Mouse (Mus musculus) forebrain, embryonic 10.5 days (tissue): Measurements from ENCODE around the gene Brd3. TPM values are rescaled to one million over a fixed set of nuclear protein-coding genes. Genes with fewer than 3 reads are reported as not detected.
"Not testable (repeated sequence)": the region's sequence is repeated elsewhere in the genome, so short reads cannot be mapped to it uniquely, and the experiment has no call there.

Source experiments
- DNase-seq: peaks from one replicate; pipeline ENCODE4 v3.0.0-alpha.2; 2017; ENCODE audit warnings: low spot score; ENCODE audit errors: extremely low spot score
- H3K27ac ChIP-seq: fragments of 300-500 bp; sonication (generic); 2 replicates; pipeline ENCODE4 v1.5.1; 2016; ENCODE audit warnings: mild to moderate bottlenecking
- H3K27me3 ChIP-seq: fragments of 300-500 bp; sonication (generic); 2 replicates; pipeline ENCODE4 v1.6.1; 2016; ENCODE audit warnings: mild to moderate bottlenecking; ENCODE audit not compliant: poor library complexity, severe bottlenecking
- H3K36me3 ChIP-seq: fragments of 300-500 bp; sonication (generic); replicated peaks from 2 replicates; pipeline ENCODE4 v1.6.1; 2016; ENCODE audit warnings: mild to moderate bottlenecking, moderate library complexity
- H3K4me1 ChIP-seq: fragments of 300-500 bp; sonication (generic); 2 replicates; pipeline ENCODE4 v1.6.1; 2016
- H3K4me3 ChIP-seq: fragments of 300-500 bp; sonication (generic); 2 replicates; pipeline ENCODE4 v1.5.1; 2016; ENCODE audit warnings: mild to moderate bottlenecking, moderate library complexity
- H3K9me3 ChIP-seq: fragments of 300-500 bp; sonication (generic); 2 replicates; pipeline ENCODE4 v1.6.1; 2016; ENCODE audit warnings: mild to moderate bottlenecking, moderate library complexity
- WGBS: fragments of 180-500 bp; shearing (Covaris S2); methylation state at CpG from one replicate; pipeline ENCODE4 v1.1.7; 2016; 5-methylcytosine and 5-hydroxymethylcytosine counted together
- polyA plus RNA-seq: library from polyadenylated mRNA; unstranded; fragments of >200 nt; fragmentation: Nextera tagmentation; extraction: Ambion mirVana; gene quantifications from 2 replicates; pipeline ENCODE4 v1.2.1, GENCODE M21; 2016

Gene Brd3
- 152 and 160 TPM in 2 replicates for polyA plus RNA-seq

DNA sequence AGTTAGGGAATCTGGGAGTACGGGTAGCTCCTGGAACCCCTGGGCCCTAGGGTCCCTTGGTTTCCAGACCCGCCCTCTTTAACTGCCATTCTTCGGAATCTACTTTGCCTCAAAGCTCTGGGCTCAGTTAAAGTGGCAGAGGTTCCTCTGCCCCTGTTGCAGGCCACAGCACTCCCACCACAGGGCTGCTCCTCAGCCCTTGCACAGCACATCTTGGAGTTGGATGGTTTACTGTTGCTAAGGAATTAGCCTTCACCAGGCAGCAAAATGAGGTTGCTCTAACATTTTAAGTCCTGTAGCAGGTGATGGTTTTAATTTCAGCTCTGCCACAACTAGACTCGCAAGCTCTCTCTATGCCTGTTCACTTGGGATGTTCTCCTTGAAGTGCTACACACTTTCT lies at the start of gene Brd3:
Gene Brd3, minus strand, starts transcription at position 101 of the 400 bp plus-strand sequence.
- Histone ChIP-seq H3K4me1 (peaks cover 20% of the 10 kb centered on the region), H3K27me3 (no peaks in the 10 kb centered on the region), H3K9me3 (peaks cover 6% of the 10 kb centered on the region; the same call in 1 of the 2 replicates), H3K4me3 (no peak within 1 kb of the TSS), H3K36me3 (no peaks in the 10 kb centered on the region), H3K27ac (no peak within 1 kb of the TSS)
- WGBS = 75% methylated on average over 4 of the region's 4 CpGs
- DNase-seq = no peak

DNA sequence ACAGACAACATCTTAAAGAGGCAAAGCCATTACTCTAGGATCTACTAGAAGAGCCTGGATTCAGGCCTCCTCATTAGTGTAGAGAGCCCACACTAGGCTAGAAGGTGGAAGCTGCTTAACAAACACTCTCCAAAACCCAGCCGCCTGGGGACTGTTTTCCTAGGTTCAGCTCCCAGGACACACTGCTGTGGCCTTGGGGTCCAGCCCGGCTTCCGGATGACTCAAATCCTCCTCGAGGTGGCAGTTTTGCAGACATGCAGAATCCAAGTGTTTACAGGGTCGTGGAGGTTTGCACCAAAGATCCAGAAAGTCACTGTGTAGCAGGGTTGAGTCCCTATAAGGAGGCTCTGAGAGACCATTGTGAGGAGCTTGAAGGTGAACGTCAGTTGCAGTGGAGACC lies 49.5 kb upstream of the Brd3 start:
- H3K9me3 ChIP-seq = no peaks in the 10 kb centered on the region
- H3K36me3 ChIP-seq = no peaks in the 10 kb centered on the region
- H3K27me3 ChIP-seq = peaks cover 4% of the 10 kb centered on the region; the same call in 1 of the 2 replicates
- peaks cover 4% of the 10 kb centered on the region for H3K4me1 ChIP-seq
- 89% methylated on average over 6 of the region's 6 CpGs for WGBS
- no peak overlapping the region for H3K4me3 ChIP-seq
- DNase-seq = no peak
- H3K27ac ChIP-seq = no peak overlapping the region

DNA sequence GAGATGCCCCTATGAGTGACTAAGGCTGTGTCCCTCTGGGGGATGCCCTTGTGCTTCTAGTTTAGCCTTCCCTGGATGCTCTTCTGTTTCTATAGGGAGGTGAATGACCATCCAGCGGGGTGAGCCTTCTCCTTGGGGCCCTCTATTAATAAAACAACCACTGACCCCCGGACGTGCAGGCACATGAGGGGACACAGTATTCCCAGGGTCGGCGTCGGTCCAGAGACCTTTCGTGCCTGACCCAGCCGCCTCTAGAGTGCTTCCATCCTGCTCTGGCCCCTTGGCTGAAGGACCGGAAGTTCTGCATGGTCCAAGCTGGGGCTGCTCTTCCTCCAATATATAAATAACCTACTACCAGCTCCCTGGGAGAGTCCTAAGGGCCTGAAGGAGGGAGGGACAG lies 46.8 kb upstream of the Brd3 start:
- H3K27ac ChIP-seq = no peak overlapping the region
- H3K27me3 ChIP-seq = no peaks in the 10 kb centered on the region

DNA sequence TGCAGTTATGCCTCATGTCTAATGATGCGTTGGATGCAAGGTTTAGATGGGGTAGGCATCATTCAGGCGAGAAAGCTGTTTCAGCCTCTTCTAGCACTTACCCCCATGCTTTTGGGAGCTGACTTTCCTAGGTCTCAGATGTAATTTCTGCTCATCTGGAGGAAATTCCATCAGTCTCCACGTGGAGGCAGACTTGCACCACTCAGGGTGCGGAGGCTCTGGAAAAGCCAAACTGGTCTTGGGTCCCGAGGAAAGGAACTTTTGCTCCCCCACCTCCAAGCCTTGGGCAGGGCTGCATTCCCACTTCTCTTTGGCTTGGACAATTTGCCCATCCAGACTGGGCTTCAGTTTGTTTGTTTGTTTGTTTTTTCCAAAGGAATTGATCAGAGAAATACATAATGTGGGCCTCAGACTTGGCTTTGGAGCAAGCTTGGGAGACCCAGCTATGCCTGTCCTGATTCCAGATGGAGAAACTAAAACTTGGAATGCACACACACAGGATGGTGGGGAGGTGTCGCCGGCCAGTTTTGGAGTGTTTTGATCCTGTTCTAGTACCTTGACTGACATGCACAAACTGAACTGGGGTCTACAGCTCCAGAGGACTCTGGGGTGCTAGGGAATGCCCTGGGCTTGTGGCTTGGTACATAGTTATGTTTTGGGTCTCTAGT lies 45.3 kb upstream of the Brd3 start:
- H3K9me3 ChIP-seq = 0 out of 2 replicates have a peak, but pooled peaks cover 5% of the 10 kb centered on the region

More for the DNA sequence above, 46.8 kb upstream of the Brd3 start:
- Histone ChIP-seq H3K4me3 (no peak overlapping the region), H3K4me1 (peaks cover 3% of the 10 kb centered on the region; the same call in 1 of the 2 replicates), H3K9me3 (no peaks in the 10 kb centered on the region), H3K36me3 (no peaks in the 10 kb centered on the region)
- DNase-seq = no peak
- 84% methylated on average over 9 of the region's 9 CpGs for WGBS

DNA sequence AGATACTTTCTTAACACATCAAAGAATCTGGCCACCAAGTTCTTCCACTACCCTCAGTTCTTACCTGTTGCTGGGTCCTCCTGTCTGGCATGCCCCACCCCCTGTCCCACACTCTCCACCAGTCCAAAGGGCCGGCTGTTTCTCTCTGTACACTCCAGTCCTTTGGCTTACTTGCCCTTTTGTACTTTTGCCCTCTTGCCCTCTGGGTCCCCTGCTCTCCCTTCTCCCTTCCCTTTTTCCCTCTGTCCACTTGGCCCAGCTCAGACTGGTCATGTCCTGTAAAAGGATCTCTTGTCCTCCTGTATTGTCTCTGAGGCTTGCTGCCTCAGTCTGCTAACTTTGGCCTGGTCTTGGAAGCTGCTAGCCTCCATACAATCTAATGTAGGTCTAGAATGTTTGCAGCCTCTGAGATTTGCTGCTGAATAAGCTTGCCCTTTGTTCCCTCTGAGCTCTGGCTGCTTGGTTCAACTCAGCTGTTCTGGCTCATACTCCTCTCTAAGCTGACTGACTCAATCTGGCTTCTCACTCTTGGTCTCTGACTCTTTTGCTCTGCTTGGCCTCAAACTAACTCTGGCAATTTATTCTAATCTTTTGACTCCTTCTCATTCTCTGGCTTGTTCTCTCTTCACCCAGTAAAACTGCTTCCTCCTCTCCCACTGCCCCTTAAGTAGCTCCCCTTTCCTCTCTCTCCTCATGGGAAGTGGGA lies 41.4 kb upstream of the Brd3 start:
- Histone ChIP-seq H3K4me3 (no peak overlapping the region), H3K9me3 (peaks cover 9% of the 10 kb centered on the region), H3K36me3 (peaks cover 9% of the 10 kb centered on the region), H3K4me1 (no peaks in the 10 kb centered on the region; the same call in 1 of the 2 replicates), H3K27ac (no peak overlapping the region), H3K27me3 (no peaks in the 10 kb centered on the region)
- DNase-seq = no peak
- 68% methylated on average over 1 of the region's 1 CpGs for WGBS

More for the DNA sequence above, 45.3 kb upstream of the Brd3 start:
- Histone ChIP-seq H3K4me1 (peaks cover 3% of the 10 kb centered on the region; the same call in 1 of the 2 replicates), H3K27me3 (no peaks in the 10 kb centered on the region), H3K36me3 (no peaks in the 10 kb centered on the region), H3K27ac (no peak overlapping the region), H3K4me3 (no peak overlapping the region)
- 27% methylated on average over 7 of the region's 7 CpGs for WGBS
- peak; percentile 69 for DNase-seq

DNA sequence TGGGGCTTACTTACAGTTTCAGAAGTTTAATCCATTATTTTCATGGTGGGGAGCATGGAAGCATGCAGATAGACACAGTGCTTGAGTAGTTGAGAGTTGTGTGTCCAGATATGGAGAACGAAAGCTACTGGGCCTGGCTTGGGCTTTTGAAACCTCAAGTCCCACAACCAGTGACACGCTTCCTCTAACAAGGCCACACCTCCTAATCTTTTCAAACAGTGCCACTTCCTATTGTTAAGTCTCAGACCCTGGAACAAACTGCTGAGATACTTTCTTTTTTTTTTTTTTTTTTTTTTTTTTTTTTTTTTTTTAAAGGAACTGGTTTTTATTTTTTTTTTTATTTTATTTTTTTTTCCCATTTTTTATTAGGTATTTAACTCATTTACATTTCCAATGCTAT lies 40.5 kb upstream of the Brd3 start:
- H3K4me3 ChIP-seq = no peak overlapping the region
- H3K4me1 ChIP-seq = no peaks in the 10 kb centered on the region; the same call in 1 of the 2 replicates
- DNase-seq = no peak
- peaks cover 12% of the 10 kb centered on the region for H3K36me3 ChIP-seq
- H3K9me3 ChIP-seq = peaks cover 9% of the 10 kb centered on the region
- no peak overlapping the region for H3K27ac ChIP-seq
- H3K27me3 ChIP-seq = no peaks in the 10 kb centered on the region
- 93% methylated on average over 2 of the region's 2 CpGs for WGBS

DNA sequence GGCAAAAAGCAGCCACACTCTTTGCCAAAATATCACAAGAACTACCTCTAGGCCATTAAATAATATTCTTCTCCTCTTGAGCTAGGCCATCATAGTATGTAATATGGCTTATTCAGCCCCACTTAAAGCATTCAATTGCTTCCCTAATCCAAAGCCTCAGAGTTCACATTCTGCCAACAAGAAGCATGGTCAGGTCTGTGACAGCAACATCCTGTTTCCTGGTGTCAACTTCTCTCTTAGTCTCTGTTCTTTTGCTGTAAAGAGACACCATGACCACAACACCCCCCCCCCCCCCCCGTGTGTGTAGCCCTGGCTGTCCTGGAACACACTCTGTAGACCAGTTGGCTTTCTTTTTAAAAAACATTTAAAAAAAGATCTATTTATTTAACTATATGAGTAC lies 39.9 kb upstream of the Brd3 start:
- no peak for DNase-seq
- Histone ChIP-seq H3K27ac (no peak overlapping the region), H3K9me3 (peaks cover 9% of the 10 kb centered on the region), H3K36me3 (peaks cover 12% of the 10 kb centered on the region), H3K4me1 (no peaks in the 10 kb centered on the region), H3K27me3 (no peaks in the 10 kb centered on the region), H3K4me3 (no peak overlapping the region)
- 67% methylated on average over 1 of the region's 1 CpGs for WGBS

DNA sequence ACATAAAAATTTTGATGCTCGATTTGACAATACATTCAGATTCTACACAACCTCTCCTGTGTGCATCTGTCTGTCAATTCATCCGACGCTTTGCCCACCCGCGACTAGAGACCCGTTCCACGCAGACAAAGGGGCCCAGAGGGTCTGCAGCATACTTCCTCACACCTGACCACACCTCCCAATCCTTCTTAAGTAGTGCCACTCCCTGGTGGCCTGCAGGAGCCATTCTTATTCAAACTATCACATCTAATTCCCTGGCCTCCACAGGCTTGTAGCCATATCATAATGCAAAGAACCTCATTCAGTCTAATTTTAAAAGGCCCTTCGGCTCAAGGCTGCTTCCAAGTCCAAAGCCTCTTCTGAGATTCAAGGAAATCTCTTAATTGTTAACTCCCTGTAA lies 38.6 kb upstream of the Brd3 start:
- DNase-seq, H3K4me3 ChIP-seq, H3K27ac ChIP-seq, H3K9me3 ChIP-seq, H3K27me3 ChIP-seq, H3K4me1 ChIP-seq: not testable (repeated sequence)
- H3K36me3 ChIP-seq = peaks cover 12% of the 10 kb centered on the region
- WGBS = 97% methylated on average over 8 of the region's 8 CpGs

DNA sequence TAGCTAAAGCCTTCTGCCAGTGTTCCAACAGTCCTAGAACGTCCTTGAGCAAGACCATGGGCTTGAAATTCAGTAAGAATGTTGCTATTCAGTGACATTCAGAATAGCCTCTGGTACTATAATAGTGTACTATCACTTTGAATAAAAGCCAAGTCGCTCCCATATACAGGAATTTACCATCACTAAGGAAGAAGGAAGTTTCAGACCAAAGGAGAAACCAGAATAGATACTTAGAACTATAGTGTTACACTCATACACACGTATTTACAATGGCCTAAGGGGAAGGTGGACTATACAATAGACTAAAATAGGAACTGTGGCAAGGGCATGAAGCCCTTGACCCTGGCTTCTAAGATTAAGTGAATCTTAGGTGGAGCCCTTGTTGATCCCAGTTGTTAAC lies 38.1 kb upstream of the Brd3 start:
- DNase-seq, H3K27me3 ChIP-seq, H3K4me3 ChIP-seq, H3K9me3 ChIP-seq, H3K27ac ChIP-seq: not testable (repeated sequence)
- 84% methylated on average over 3 of the region's 3 CpGs for WGBS
- peaks cover 12% of the 10 kb centered on the region for H3K36me3 ChIP-seq
- H3K4me1 ChIP-seq = peaks cover 12% of the 10 kb centered on the region

DNA sequence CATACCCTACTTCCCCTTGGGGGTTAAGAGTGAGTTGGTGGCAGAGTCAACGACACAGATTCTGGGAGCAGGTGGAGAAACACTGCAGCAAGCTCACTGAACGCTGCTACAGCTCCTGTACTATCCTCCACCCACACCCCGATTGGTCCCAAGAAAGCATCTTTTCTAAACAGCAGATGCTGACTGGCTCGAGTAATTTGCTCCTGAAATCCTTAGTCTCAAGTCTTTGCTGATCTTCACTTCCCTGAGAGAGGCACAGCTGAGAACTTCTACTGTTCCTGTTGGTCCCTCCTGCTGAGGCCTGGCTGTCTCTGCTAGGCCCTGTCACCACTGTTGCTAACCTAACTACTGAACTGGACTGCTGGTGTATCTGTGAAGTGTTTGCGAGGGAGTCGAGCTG lies 37.2 kb upstream of the Brd3 start:
- no peaks in the 10 kb centered on the region for H3K27me3 ChIP-seq
- peaks cover 9% of the 10 kb centered on the region for H3K9me3 ChIP-seq
- no peak overlapping the region for H3K4me3 ChIP-seq
- DNase-seq = no peak
- 91% methylated on average over 6 of the region's 6 CpGs for WGBS
- H3K36me3 ChIP-seq = peaks cover 12% of the 10 kb centered on the region
- no peak overlapping the region for H3K27ac ChIP-seq
- H3K4me1 ChIP-seq = peaks cover 15% of the 10 kb centered on the region

DNA sequence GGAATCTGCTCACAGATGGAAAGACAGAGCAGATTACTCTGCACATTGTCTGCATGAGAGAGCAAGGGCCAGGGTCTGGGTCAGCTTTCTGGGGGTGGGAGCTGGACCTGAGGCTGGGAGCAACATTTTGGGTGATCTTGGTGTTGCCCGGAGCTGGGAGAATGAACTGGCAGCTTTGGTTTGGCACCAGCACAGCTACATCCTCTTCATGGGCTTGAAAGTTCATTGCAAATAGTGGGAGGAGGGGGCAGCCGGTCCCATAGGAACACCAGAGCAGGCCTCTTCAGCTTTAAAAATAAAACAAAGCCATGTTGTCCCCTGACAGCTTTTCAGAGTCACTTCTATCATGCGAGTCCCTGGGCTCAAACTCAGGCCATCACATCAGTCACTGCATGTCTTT lies 33.8 kb upstream of the Brd3 start:
- H3K4me3 ChIP-seq = peak overlapping the region; percentile 48
- H3K27me3 ChIP-seq = no peaks in the 10 kb centered on the region
- WGBS = 95% methylated on average over 3 of the region's 3 CpGs
- DNase-seq = no peak
- H3K4me1 ChIP-seq = peaks cover 23% of the 10 kb centered on the region
- no peaks in the 10 kb centered on the region; the same call in 1 of the 2 replicates for H3K9me3 ChIP-seq
- peaks cover 17% of the 10 kb centered on the region for H3K36me3 ChIP-seq
- H3K27ac ChIP-seq = peak overlapping the region; percentile 93

DNA sequence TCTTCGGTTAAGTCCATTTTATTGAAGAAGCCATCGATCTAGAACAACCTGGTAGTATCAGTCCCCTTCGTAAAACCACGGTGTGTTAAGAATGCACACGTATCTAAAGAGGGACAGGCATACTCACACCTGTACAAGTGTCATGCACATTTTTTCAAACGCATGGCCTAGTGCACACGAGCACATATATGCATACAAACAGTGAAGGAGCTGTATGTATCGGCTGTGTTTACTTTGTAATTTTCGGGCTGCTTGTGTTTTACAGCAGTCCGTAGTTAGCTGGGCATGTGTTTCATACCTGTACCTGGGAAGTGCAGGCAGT lies 33.0 kb upstream of the Brd3 start:
- H3K4me1 ChIP-seq = peaks cover 23% of the 10 kb centered on the region
- H3K36me3 ChIP-seq = peaks cover 22% of the 10 kb centered on the region
- H3K4me3 ChIP-seq = peak overlapping the region; percentile 48
- DNase-seq = no peak
- WGBS = 34% methylated on average over 10 of the region's 10 CpGs
- no peaks in the 10 kb centered on the region for H3K27me3 ChIP-seq
- peak overlapping the region; percentile 93 for H3K27ac ChIP-seq
- no peaks in the 10 kb centered on the region for H3K9me3 ChIP-seq

DNA sequence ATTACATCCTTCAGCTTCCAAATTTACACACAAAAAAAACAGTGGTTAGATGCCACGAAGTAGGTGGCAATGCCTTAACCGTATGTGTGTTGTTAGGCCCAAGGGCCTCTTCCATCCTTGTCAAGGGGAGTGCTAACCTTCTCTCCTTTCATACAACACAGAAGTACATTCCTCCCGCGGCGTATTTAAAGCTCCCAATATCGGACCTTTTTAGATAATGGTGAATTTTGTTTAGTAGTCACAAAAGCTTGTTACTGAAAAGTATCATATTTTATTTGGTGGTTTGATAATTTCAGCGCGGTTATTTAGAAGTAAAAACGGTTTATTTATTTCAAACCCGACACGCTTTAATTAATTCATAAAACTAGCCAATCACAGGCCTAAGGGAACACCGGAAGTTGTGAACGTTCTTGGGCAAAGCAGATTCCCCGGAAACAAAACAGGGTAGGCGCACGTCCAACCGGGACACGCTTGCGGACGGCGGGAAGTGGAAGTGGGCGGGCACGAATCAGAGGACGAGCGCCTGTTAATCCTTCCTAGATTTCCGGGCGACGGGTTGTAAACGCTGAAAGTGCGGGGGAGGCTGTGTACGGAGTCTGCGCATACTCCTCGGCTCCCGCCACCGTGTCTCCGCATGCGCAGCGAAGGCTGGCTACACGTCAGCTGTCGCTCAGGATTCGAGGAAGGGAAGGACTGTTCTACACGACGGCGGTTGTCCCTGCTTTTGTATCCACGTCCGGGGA lies 32.5 kb upstream of the Brd3 start:
- H3K27ac ChIP-seq = peak overlapping the region; percentile 93
- no peaks in the 10 kb centered on the region for H3K27me3 ChIP-seq
- H3K4me1 ChIP-seq = peaks cover 23% of the 10 kb centered on the region
- under 1% methylated on average over 46 of the region's 46 CpGs for WGBS
- H3K36me3 ChIP-seq = peaks cover 27% of the 10 kb centered on the region
- peak overlapping the region; percentile 48 for H3K4me3 ChIP-seq
- DNase-seq = peak; percentile 97
- H3K9me3 ChIP-seq = no peaks in the 10 kb centered on the region
